ENCODE assay signal across 9 mouse cellular contexts in the genomic region with DNA sequence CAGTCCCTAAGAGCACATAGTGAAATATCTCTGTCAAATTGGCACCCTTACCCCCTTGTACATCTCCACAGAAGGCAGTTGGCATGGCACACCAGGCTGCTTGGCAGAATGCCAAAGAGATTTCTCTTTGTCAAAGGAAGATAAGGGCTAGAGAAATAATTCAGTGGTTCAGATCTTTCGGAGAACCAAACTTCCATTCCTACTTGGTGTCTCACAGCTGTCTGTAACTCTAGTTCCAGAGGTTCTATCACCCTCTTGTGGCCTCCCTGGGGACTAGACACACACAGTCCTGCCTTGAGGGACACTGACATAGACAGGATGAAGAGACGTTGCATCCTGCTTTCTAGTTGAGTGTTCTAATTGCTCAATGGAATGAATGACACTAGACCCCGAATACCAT. TPM values are rescaled to one million over a fixed set of nuclear protein-coding genes. Genes with fewer than 3 reads are reported as not detected.
DNase-seq lines count a peak whose midpoint lies in the region; ATAC-seq and TF ChIP-seq lines count a peak whose summit lies in the region.
"Had no signal": no experiment of that assay in that cellular context is flagged by ENCODE, and none has a peak within 500 bp of the region (broad histone marks: within the 10 kb centered on the region; RNA-seq: fewer than 3 reads in every experiment).

No protein-coding gene starts in this region.

- WGBS in heart, embryonic 16.5 days = 15% methylated on average over 3 of the region's 3 CpGs
- WGBS in hindbrain, postnatal 0 days = 22% methylated on average over 3 of the region's 3 CpGs
- 21% methylated on average over 3 of the region's 3 CpGs for WGBS in neural tube, embryonic 15.5 days

- H3K27ac ChIP-seq in heart, embryonic 16.5 days (ENCODE audit: low read length) = no peak overlapping the region
- H3K27ac ChIP-seq in hindbrain, postnatal 0 days = no peak overlapping the region
- H3K27ac ChIP-seq in neural tube, embryonic 15.5 days (replicated peaks) = no peak overlapping the region
- H3K27ac ChIP-seq: limb, embryonic 13.5 days had no signal

- H3K27me3 ChIP-seq in heart, embryonic 16.5 days (ENCODE audit: control insufficient read depth, insufficient read depth, low read length) = peaks cover 4% of the 10 kb centered on the region; the same call in 1 of the 2 replicates
- no peaks in the 10 kb centered on the region for H3K27me3 ChIP-seq in G1E (ENCODE audit: insufficient read depth, low read length)
- peaks cover 4% of the 10 kb centered on the region; the same call in 1 of the 2 replicates for H3K27me3 ChIP-seq in hindbrain, postnatal 0 days (ENCODE audit: insufficient read depth, low read length)
- H3K27me3 ChIP-seq in neural tube, embryonic 15.5 days (replicated peaks) = peaks cover 20% of the 10 kb centered on the region

- no peaks in the 10 kb centered on the region for H3K4me1 ChIP-seq in heart, embryonic 16.5 days (ENCODE audit: control insufficient read depth, insufficient read depth, low read length)
- peaks cover 45% of the 10 kb centered on the region for H3K4me1 ChIP-seq in G1E (ENCODE audit: insufficient read depth, low read depth, low read length)
- H3K4me1 ChIP-seq in hindbrain, postnatal 0 days (ENCODE audit: insufficient read depth, low read length) = no peaks in the 10 kb centered on the region
- H3K4me1 ChIP-seq in neural tube, embryonic 15.5 days = peaks cover 12% of the 10 kb centered on the region
- H3K4me1 ChIP-seq: limb, embryonic 13.5 days had no signal

- no peak for DNase-seq in heart, adult 11 months
- DNase-seq in G1E (ENCODE audit: low spot score) = peak; percentile 76
- peak; percentile 83 for DNase-seq in c-Kit-positive CD71-positive TER-119-negative erythroid progenitor cells, embryonic 14.5 days (ENCODE audit: low read depth)
- DNase-seq in hindbrain, postnatal 0 days (ENCODE audit: low spot score) = peak; percentile 21
- DNase-seq in right cerebral cortex, postnatal 14 days = no peak

- no peak overlapping the region for H3K9ac ChIP-seq in heart, embryonic 16.5 days (ENCODE audit: low read length)
- no peak overlapping the region for H3K9ac ChIP-seq in hindbrain, postnatal 0 days (replicated peaks; ENCODE audit: low read length)
- no peak overlapping the region for H3K9ac ChIP-seq in neural tube, embryonic 15.5 days (replicated peaks)
- H3K9ac ChIP-seq: limb, embryonic 13.5 days had no signal

- no peaks in the 10 kb centered on the region for H3K36me3 ChIP-seq in heart, embryonic 16.5 days (ENCODE audit: control insufficient read depth, insufficient read depth)
- peaks cover 19% of the 10 kb centered on the region for H3K36me3 ChIP-seq in G1E (replicated peaks)
- H3K36me3 ChIP-seq in hindbrain, postnatal 0 days (ENCODE audit: insufficient read depth, low read length) = no peaks in the 10 kb centered on the region
- H3K36me3 ChIP-seq in neural tube, embryonic 15.5 days = no peaks in the 10 kb centered on the region
- H3K36me3 ChIP-seq: limb, embryonic 13.5 days had no signal

- 0 out of 2 replicates have a peak, but pooled peaks have one; percentile 41 for ATAC-seq in heart, embryonic 16.5 days (replicated peaks; ENCODE audit: extremely low read depth, insufficient read depth, low FRiP score)
- ATAC-seq in G1E (ENCODE audit: extremely low read depth, insufficient number of reproducible peaks, low FRiP score, poor library complexity, severe bottlenecking) = peak; percentile 67
- ATAC-seq in hindbrain, postnatal 0 days = 0 out of 2 replicates have a peak, but pooled peaks have one; percentile 61
- ATAC-seq in megakaryocyte-erythroid progenitor cell, adult 5-6 weeks (replicated peaks; ENCODE audit: low FRiP score, low TSS enrichment, poor library complexity, severe bottlenecking) = peak; percentile 81
- no peak for ATAC-seq in neural tube, embryonic 15.5 days (ENCODE audit: low FRiP score)

- H3K4me3 ChIP-seq in heart, embryonic 16.5 days (ENCODE audit: low read length) = no peak overlapping the region
- peak overlapping the region; percentile 28; the same call in 1 of the 2 replicates for H3K4me3 ChIP-seq in G1E (ENCODE audit: low read depth, low read length)
- H3K4me3 ChIP-seq in hindbrain, postnatal 0 days (ENCODE audit: low read length) = no peak overlapping the region
- no peak overlapping the region for H3K4me3 ChIP-seq in neural tube, embryonic 15.5 days (replicated peaks)
- H3K4me3 ChIP-seq: limb, embryonic 13.5 days had no signal

- peak; percentile 79 for TF ChIP-seq CTCF in G1E (IDR thresholded peaks at IDR 0.05; ENCODE audit: low read depth, low read length)
- TF ChIP-seq CTCF in hindbrain, postnatal 0 days (IDR thresholded peaks at IDR 0.05; ENCODE audit: low read depth) = peak; percentile 42; the same call in 1 of the 2 replicates

- H3K9me3 ChIP-seq in heart, embryonic 16.5 days (replicated peaks; ENCODE audit: control insufficient read depth, low read length) = no peaks in the 10 kb centered on the region
- H3K9me3 ChIP-seq in G1E (replicated peaks) = no peaks in the 10 kb centered on the region
- H3K9me3 ChIP-seq in hindbrain, postnatal 0 days (ENCODE audit: low read length) = no peaks in the 10 kb centered on the region
- no peaks in the 10 kb centered on the region for H3K9me3 ChIP-seq in neural tube, embryonic 15.5 days (replicated peaks)
- H3K9me3 ChIP-seq: limb, embryonic 13.5 days had no signal

- no peak overlapping the region for H3K4me2 ChIP-seq in heart, embryonic 16.5 days (ENCODE audit: low read depth, low read length)
- H3K4me2 ChIP-seq in hindbrain, postnatal 0 days (ENCODE audit: low read depth, low read length) = no peak overlapping the region
- no peak overlapping the region for H3K4me2 ChIP-seq in neural tube, embryonic 15.5 days
- H3K4me2 ChIP-seq: limb, embryonic 13.5 days had no signal

RNA-seq across cellular contexts. Expression of gene Slc25a21, which starts 2.7 kb away (rescaled TPM):
- 0.07 and 0.46 TPM in 2 replicates for polyA plus RNA-seq in heart, embryonic 16.5 days (2015; fragmentation: Nextera tagmentation; extraction: Ambion mirVana)
- total RNA-seq in G1E (2014; fragmentation: Nextera tagmentation) (32.0 and 37.0 TPM in 2 replicates), G1E (2017) (14.6 and 16.2 TPM in 2 replicates)
- polyA plus RNA-seq in G1E (2012) = 9.1 and 9.7 TPM in 2 replicates
- total RNA-seq in hindbrain, postnatal 0 days (2014; rRNA removed) = not detected in 2 replicates
- polyA plus RNA-seq in hindbrain, postnatal 0 days (2015; fragmentation: Nextera tagmentation; extraction: Ambion mirVana) = 0.50 and 0.54 TPM in 2 replicates
- total RNA-seq in megakaryocyte-erythroid progenitor cell, adult 5-6 weeks (2014; fragmentation: Nextera tagmentation) = 82.8 and 87.5 TPM in 2 replicates
- total RNA-seq in megakaryocyte-erythroid progenitor cell, adult 5-6 weeks (2017) = 89.5 and 97.5 TPM in 2 replicates
- 0.14 and 0.43 TPM in 2 replicates for polyA plus RNA-seq in neural tube, embryonic 15.5 days (2015; fragmentation: Nextera tagmentation; extraction: Ambion mirVana)

RNA-seq across cellular contexts. Expression of gene Prps1l3, which starts 35.6 kb away (rescaled TPM):
- polyA plus RNA-seq in heart, embryonic 16.5 days (2015; fragmentation: Nextera tagmentation; extraction: Ambion mirVana) = 37.6 and 43.0 TPM in 2 replicates
- 130 and 142 TPM in 2 replicates for total RNA-seq in G1E (2014; fragmentation: Nextera tagmentation)
- total RNA-seq in G1E (2017) = 191 and 203 TPM in 2 replicates
- polyA plus RNA-seq in G1E (2012) = 39.2 and 41.0 TPM in 2 replicates
- 18.9 and 23.3 TPM in 2 replicates for total RNA-seq in hindbrain, postnatal 0 days (2014; rRNA removed)
- polyA plus RNA-seq in hindbrain, postnatal 0 days (2015; fragmentation: Nextera tagmentation; extraction: Ambion mirVana) = 15.1 and 15.8 TPM in 2 replicates
- 58.3 and 61.3 TPM in 2 replicates for total RNA-seq in megakaryocyte-erythroid progenitor cell, adult 5-6 weeks (2014; fragmentation: Nextera tagmentation)
- 138 and 146 TPM in 2 replicates for total RNA-seq in megakaryocyte-erythroid progenitor cell, adult 5-6 weeks (2017)
- polyA plus RNA-seq in neural tube, embryonic 15.5 days (2015; fragmentation: Nextera tagmentation; extraction: Ambion mirVana) = 20.0 and 30.6 TPM in 2 replicates

RNA-seq across cellular contexts. Expression of gene Mipol1, which starts 35.6 kb away (rescaled TPM):
- polyA plus RNA-seq in heart, embryonic 16.5 days (2015; fragmentation: Nextera tagmentation; extraction: Ambion mirVana) = 8.0 TPM in 2 replicates
- total RNA-seq in G1E (2014; fragmentation: Nextera tagmentation) = 44.8 and 49.7 TPM in 2 replicates
- 17.4 and 23.7 TPM in 2 replicates for total RNA-seq in G1E (2017)
- 4.4 and 5.2 TPM in 2 replicates for polyA plus RNA-seq in G1E (2012)
- 6.3 and 6.5 TPM in 2 replicates for total RNA-seq in hindbrain, postnatal 0 days (2014; rRNA removed)
- 4.5 and 5.4 TPM in 2 replicates for polyA plus RNA-seq in hindbrain, postnatal 0 days (2015; fragmentation: Nextera tagmentation; extraction: Ambion mirVana)
- 6.0 and 20.2 TPM in 2 replicates for total RNA-seq in megakaryocyte-erythroid progenitor cell, adult 5-6 weeks (2014; fragmentation: Nextera tagmentation)
- 15.4 and 25.6 TPM in 2 replicates for total RNA-seq in megakaryocyte-erythroid progenitor cell, adult 5-6 weeks (2017)
- 5.5 and 6.4 TPM in 2 replicates for polyA plus RNA-seq in neural tube, embryonic 15.5 days (2015; fragmentation: Nextera tagmentation; extraction: Ambion mirVana)

Comparison
In these comparisons a context has a peak if more than half of its experiments do, and no peak if none do; other contexts are left out.
1. DNase-seq: peak in G1E (single experiment), c-Kit-positive CD71-positive TER-119-negative erythroid progenitor cells, embryonic 14.5 days (single experiment) and hindbrain, postnatal 0 days (single experiment); none in heart, adult 11 months (single experiment) and right cerebral cortex, postnatal 14 days (single experiment).